In genomic region chr2:152413158-152413764, GRCm38 (mm10) we compare ENCODE assay signal across 8 mouse cellular contexts. TPM values are rescaled to one million over a fixed set of nuclear protein-coding genes. Genes with fewer than 3 reads are reported as not detected.
DNase-seq lines count a peak whose midpoint lies in the region; ATAC-seq lines count a peak whose summit lies in the region.

No protein-coding gene starts in this region.

- peak overlapping the region; percentile 98 for H3K9ac ChIP-seq in forebrain, embryonic 12.5 days
- H3K9ac ChIP-seq in midbrain, embryonic 14.5 days (replicated peaks; ENCODE audit: low read length): peak overlapping the region; percentile 98

- H3K36me3 ChIP-seq in forebrain, embryonic 12.5 days (replicated peaks): no peaks in the 10 kb centered on the region; the same call in 1 of the 2 replicates
- no peaks in the 10 kb centered on the region for H3K36me3 ChIP-seq in midbrain, embryonic 14.5 days (ENCODE audit: control insufficient read depth, insufficient read depth, low read length)

- H3K4me3 ChIP-seq in forebrain, embryonic 12.5 days (replicated peaks): peak overlapping the region; percentile 95
- H3K4me3 ChIP-seq in midbrain, embryonic 14.5 days (replicated peaks; ENCODE audit: low read depth, low read length): peak overlapping the region; percentile 88

- ATAC-seq in forebrain, embryonic 12.5 days (ENCODE audit: low FRiP score): no peak
- ATAC-seq in midbrain, embryonic 14.5 days (ENCODE audit: low FRiP score, low TSS enrichment): no peak

- H3K4me2 ChIP-seq in forebrain, embryonic 12.5 days: peak overlapping the region; percentile 87
- peak overlapping the region; percentile 79 for H3K4me2 ChIP-seq in midbrain, embryonic 14.5 days (ENCODE audit: low read length)

- no peaks in the 10 kb centered on the region for H3K27me3 ChIP-seq in forebrain, embryonic 12.5 days
- H3K27me3 ChIP-seq in midbrain, embryonic 14.5 days (ENCODE audit: control insufficient read depth, insufficient read depth, low read length): no peaks in the 10 kb centered on the region

- peak; percentile 20 to 33 for DNase-seq in lung, adult 18-20 months
- DNase-seq in lung, postnatal 25 days (ENCODE audit: low spot score): no peak
- peak; percentile 58 for DNase-seq in kidney, postnatal 10 days
- DNase-seq in midbrain, embryonic 14.5 days: no peak
- no peak for DNase-seq in thymus, postnatal 10 days (ENCODE audit: low spot score in 2 of 2)
- DNase-seq in urinary bladder, postnatal 10 days (ENCODE audit: low spot score): no peak
- no peak for DNase-seq in cerebellum, adult 11-12 months

- WGBS in forebrain, embryonic 12.5 days: under 1% methylated on average over 21 of the region's 21 CpGs
- WGBS in midbrain, embryonic 14.5 days: under 1% methylated on average over 21 of the region's 21 CpGs

- peaks cover 41% of the 10 kb centered on the region for H3K4me1 ChIP-seq in forebrain, embryonic 12.5 days
- peaks cover 37% of the 10 kb centered on the region for H3K4me1 ChIP-seq in midbrain, embryonic 14.5 days (ENCODE audit: control insufficient read depth, insufficient read depth, low read length)

- peak overlapping the region; percentile 96 for H3K27ac ChIP-seq in forebrain, embryonic 12.5 days
- peak overlapping the region; percentile 96 for H3K27ac ChIP-seq in midbrain, embryonic 14.5 days (replicated peaks; ENCODE audit: low read depth, low read length)

- 0 out of 2 replicates have a peak, but pooled peaks cover 4% of the 10 kb centered on the region for H3K9me3 ChIP-seq in forebrain, embryonic 12.5 days
- 0 out of 2 replicates have a peak, but pooled peaks cover 5% of the 10 kb centered on the region for H3K9me3 ChIP-seq in midbrain, embryonic 14.5 days (ENCODE audit: control insufficient read depth, low read length)

RNA-seq across cellular contexts. Expression of gene Zcchc3, which starts 1.6 kb away (rescaled TPM):
- polyA plus RNA-seq in forebrain, embryonic 12.5 days (2016; fragmentation: Nextera tagmentation; extraction: Ambion mirVana): 55.2 and 55.9 TPM in 2 replicates
- polyA plus RNA-seq in midbrain, embryonic 14.5 days (2014; fragmentation: Nextera tagmentation; extraction: Ambion mirVana): 18.0 and 19.3 TPM in 2 replicates

RNA-seq across cellular contexts. Expression of gene 6820408C15Rik, which starts 2.1 kb away (rescaled TPM):
- 1.2 and 1.7 TPM in 2 replicates for polyA plus RNA-seq in forebrain, embryonic 12.5 days (2016; fragmentation: Nextera tagmentation; extraction: Ambion mirVana)
- 1.0 and 1.1 TPM in 2 replicates for polyA plus RNA-seq in midbrain, embryonic 14.5 days (2014; fragmentation: Nextera tagmentation; extraction: Ambion mirVana)

RNA-seq across cellular contexts. Expression of gene Sox12, which starts 15.4 kb away (rescaled TPM):
- polyA plus RNA-seq in forebrain, embryonic 12.5 days (2016; fragmentation: Nextera tagmentation; extraction: Ambion mirVana): 16.3 and 19.3 TPM in 2 replicates
- 21.9 and 25.4 TPM in 2 replicates for polyA plus RNA-seq in midbrain, embryonic 14.5 days (2014; fragmentation: Nextera tagmentation; extraction: Ambion mirVana)

RNA-seq across cellular contexts. Expression of gene Nrsn2, which starts 36.8 kb away (rescaled TPM):
- polyA plus RNA-seq in forebrain, embryonic 12.5 days (2016; fragmentation: Nextera tagmentation; extraction: Ambion mirVana): 11.1 and 12.4 TPM in 2 replicates
- 40.1 and 49.0 TPM in 2 replicates for polyA plus RNA-seq in midbrain, embryonic 14.5 days (2014; fragmentation: Nextera tagmentation; extraction: Ambion mirVana)

RNA-seq across cellular contexts. Expression of gene Defb23, which starts 51.2 kb away (rescaled TPM):
- not detected in 2 replicates for polyA plus RNA-seq in forebrain, embryonic 12.5 days (2016; fragmentation: Nextera tagmentation; extraction: Ambion mirVana)
- not detected in 2 replicates for polyA plus RNA-seq in midbrain, embryonic 14.5 days (2014; fragmentation: Nextera tagmentation; extraction: Ambion mirVana)

Comparison
In these comparisons a context has a peak if more than half of its experiments do, and no peak if none do; other contexts are left out.
1. DNase-seq: peak in lung, adult 18-20 months (2 of 2) and kidney, postnatal 10 days (single experiment); none in lung, postnatal 25 days (single experiment), midbrain, embryonic 14.5 days (single experiment), thymus, postnatal 10 days (0 of 2), urinary bladder, postnatal 10 days (single experiment) and cerebellum, adult 11-12 months (single experiment).